Mouse (Mus musculus) CH12.LX (cell line): ENCODE data around the gene Rhbdf2. TPM values are rescaled to one million over a fixed set of nuclear protein-coding genes. Genes with fewer than 3 reads are reported as not detected.

Experiments
- DNase-seq: peaks from one replicate; pipeline ENCODE4 v3.0.0-alpha.2; 2013; ENCODE audit errors: extremely low read depth
- H3K27ac ChIP-seq: 2 replicates; pipeline ENCODE4 v1.5.1; 2012; ENCODE audit warnings: low read depth, mild to moderate bottlenecking, control low read depth, moderate library complexity; ENCODE audit not compliant: insufficient read depth
- H3K27me3 ChIP-seq: replicated peaks from 2 replicates; pipeline ENCODE3; 2012; ENCODE audit warnings: inconsistent platforms
- H3K36me3 ChIP-seq, 2 experiments: replicated peaks in 1 of 2; 2 replicates each; pipeline versions ENCODE3 to v1.6.1; 2012; ENCODE audit warnings: inconsistent platforms in 1 of 2, low read length in 1 of 2, mild to moderate bottlenecking in 1 of 2, mixed read lengths in 1 of 2, moderate library complexity in 1 of 2; ENCODE audit not compliant: control insufficient read depth in 1 of 2, insufficient read depth in 1 of 2
- H3K4me1 ChIP-seq, 2 experiments: 2 replicates each; pipeline ENCODE4 v1.6.1; 2012; ENCODE audit warnings: inconsistent platforms in 1 of 2, moderate library complexity in 1 of 2; ENCODE audit not compliant: insufficient read depth in 2 of 2, control insufficient read depth in 1 of 2
- H3K4me2 ChIP-seq: 2 replicates; pipeline ENCODE4 v1.6.1; 2012; ENCODE audit warnings: low read depth, mild to moderate bottlenecking, control low read depth; ENCODE audit not compliant: poor library complexity, insufficient read depth, severe bottlenecking
- H3K4me3 ChIP-seq, 3 experiments: fragments of 150-350 bp in 1 of 3; sonication (generic) in 1 of 3; replicated peaks in 1 of 3; 2 replicates each; pipeline versions ENCODE3 to v1.5.1; 2011 to 2012; ENCODE audit warnings: low read depth in 2 of 3, low read length in 2 of 3, mild to moderate bottlenecking in 2 of 3, moderate library complexity in 2 of 3, control low read depth in 1 of 3, improper control_type of control experiment in 1 of 3, inconsistent platforms in 1 of 3, mixed read lengths in 1 of 3; ENCODE audit not compliant: poor library complexity in 1 of 3
- H3K79me2 ChIP-seq: replicated peaks from 2 replicates; pipeline ENCODE4 v1.6.1; 2012; ENCODE audit warnings: mild to moderate bottlenecking, moderate library complexity; ENCODE audit not compliant: control insufficient read depth, poor library complexity, insufficient read depth, severe bottlenecking; ENCODE audit errors: extremely low read depth
- H3K9ac ChIP-seq: 2 replicates; pipeline ENCODE4 v1.6.1; 2012; ENCODE audit warnings: low read depth, mild to moderate bottlenecking, control low read depth, moderate library complexity; ENCODE audit not compliant: insufficient read depth
- H3K9me3 ChIP-seq: replicated peaks from 2 replicates; pipeline ENCODE3; 2012; ENCODE audit warnings: low read length, inconsistent platforms, mixed read lengths
- BHLHE40 ChIP-seq: IDR thresholded peaks from 2 replicates; pipeline ENCODE4 v1.6.1; 2011; ENCODE audit warnings: mild to moderate bottlenecking, low read depth, low read length, improper control_type of control experiment
- CHD2 ChIP-seq: IDR thresholded peaks from 2 replicates; pipeline ENCODE4 v1.6.1; 2011; ENCODE audit warnings: low read length, improper control_type of control experiment
- CTCF ChIP-seq, 2 experiments: IDR thresholded peaks in 1 of 2; conservative IDR thresholded peaks in 1 of 2; 2 replicates each; pipeline ENCODE4 v1.5.1; 2011 to 2012; ENCODE audit warnings: low read depth in 2 of 2, low read length in 2 of 2, improper control_type of control experiment in 1 of 2, inconsistent platforms in 1 of 2, mild to moderate bottlenecking in 1 of 2, moderate library complexity in 1 of 2
- E2F4 ChIP-seq: IDR thresholded peaks from 2 replicates; pipeline ENCODE4 v1.6.1; 2011; ENCODE audit warnings: low read depth, low read length, improper control_type of control experiment; ENCODE audit not compliant: insufficient replicate concordance
- ELF1 ChIP-seq: IDR thresholded peaks from 2 replicates; pipeline ENCODE4 v1.6.1; 2014; ENCODE audit warnings: low read depth, mild to moderate bottlenecking, inconsistent platforms, low read length, improper control_type of control experiment
- ETS1 ChIP-seq: conservative IDR thresholded peaks from 2 replicates; pipeline ENCODE4 v1.6.1; 2012; ENCODE audit warnings: low read depth, mild to moderate bottlenecking, inconsistent platforms, low read length, improper control_type of control experiment, moderate library complexity
- GABPA ChIP-seq: IDR thresholded peaks from 2 replicates; pipeline ENCODE4 v1.6.1; 2012; ENCODE audit warnings: low read depth, low read length, improper control_type of control experiment, inconsistent platforms; ENCODE audit not compliant: insufficient replicate concordance
- HCFC1 ChIP-seq: IDR thresholded peaks from 2 replicates; pipeline ENCODE4 v1.6.1; 2012; ENCODE audit warnings: low read depth, mild to moderate bottlenecking, inconsistent platforms, low read length, improper control_type of control experiment
- IRF4 ChIP-seq: IDR thresholded peaks from 2 replicates; pipeline ENCODE4 v1.6.1; 2014; ENCODE audit warnings: low read depth, mild to moderate bottlenecking, inconsistent platforms, low read length, improper control_type of control experiment
- JUN ChIP-seq: IDR thresholded peaks from 2 replicates; pipeline ENCODE4 v1.6.1; 2011; ENCODE audit warnings: low read depth, mild to moderate bottlenecking, low read length, improper control_type of control experiment, moderate library complexity; ENCODE audit not compliant: insufficient read depth
- MAFK ChIP-seq: IDR thresholded peaks from 2 replicates; pipeline ENCODE4 v1.6.1; 2011; ENCODE audit warnings: low read length, improper control_type of control experiment; ENCODE audit not compliant: insufficient replicate concordance
- MAX ChIP-seq: IDR thresholded peaks from 2 replicates; pipeline ENCODE4 v1.6.1; 2011; ENCODE audit warnings: low read length, improper control_type of control experiment
- MAZ ChIP-seq: IDR thresholded peaks from 2 replicates; pipeline ENCODE4 v1.6.1; 2012; ENCODE audit warnings: low read depth, mild to moderate bottlenecking, inconsistent platforms, low read length, improper control_type of control experiment, moderate library complexity
- MYC ChIP-seq: IDR thresholded peaks from 2 replicates; pipeline ENCODE4 v1.6.1; 2011; ENCODE audit warnings: low read depth, mild to moderate bottlenecking, improper control_type of control experiment, low read length
- NELFE ChIP-seq: IDR thresholded peaks from 2 replicates; pipeline ENCODE4 v1.6.1; 2011; ENCODE audit warnings: low read depth, low read length, improper control_type of control experiment
- NRF1 ChIP-seq: IDR thresholded peaks from 2 replicates; pipeline ENCODE4 v1.6.1; 2014; ENCODE audit warnings: low read depth, mild to moderate bottlenecking, inconsistent platforms, low read length, improper control_type of control experiment, moderate library complexity
- POLR2A ChIP-seq: IDR thresholded peaks from 2 replicates; pipeline ENCODE4 v1.6.1; 2011; ENCODE audit warnings: low read depth, mild to moderate bottlenecking, improper control_type of control experiment, low read length
- RCOR1 ChIP-seq: conservative IDR thresholded peaks from 2 replicates; pipeline ENCODE4 v1.6.1; 2012; ENCODE audit warnings: low read depth, mild to moderate bottlenecking, inconsistent platforms, low read length, improper control_type of control experiment
- SMC3 ChIP-seq: IDR thresholded peaks from 2 replicates; pipeline ENCODE4 v1.6.1; 2011; ENCODE audit warnings: low read depth, low read length, improper control_type of control experiment
- TBP ChIP-seq: conservative IDR thresholded peaks from 2 replicates; pipeline ENCODE4 v1.6.1; 2011; ENCODE audit warnings: low read depth, low read length, improper control_type of control experiment
- TCF12 ChIP-seq: IDR thresholded peaks from 2 replicates; pipeline ENCODE4 v1.6.1; 2014; ENCODE audit warnings: low read depth, mild to moderate bottlenecking, inconsistent platforms, low read length, improper control_type of control experiment
- UBTF ChIP-seq: IDR thresholded peaks from 2 replicates; pipeline ENCODE4 v1.6.1; 2012; ENCODE audit warnings: low read depth, mild to moderate bottlenecking, inconsistent platforms, low read length, improper control_type of control experiment, moderate library complexity
- USF1 ChIP-seq: IDR thresholded peaks from 2 replicates; pipeline ENCODE4 v1.6.1; 2014; ENCODE audit warnings: low read depth, mild to moderate bottlenecking, inconsistent platforms, low read length, improper control_type of control experiment
- USF2 ChIP-seq: conservative IDR thresholded peaks from 2 replicates; pipeline ENCODE4 v1.6.1; 2011; ENCODE audit warnings: low read depth, low read length, improper control_type of control experiment
- ZMIZ1 ChIP-seq: IDR thresholded peaks from 2 replicates; pipeline ENCODE4 v1.6.1; 2012; ENCODE audit warnings: low read depth, mild to moderate bottlenecking, inconsistent platforms, low read length, improper control_type of control experiment
- ZNF384 ChIP-seq: IDR thresholded peaks from 2 replicates; pipeline ENCODE4 v1.6.1; 2012; ENCODE audit warnings: low read depth, low read length, improper control_type of control experiment, inconsistent platforms
- dilution Hi-C: fragments of 300-500 bp; cut with MboI; formaldehyde crosslinking; loops from 2 replicates; pipeline ENCODE4 v1.14.3; 2020; ENCODE audit warnings: low sequenced_read_pairs; ENCODE audit not compliant: extremely low pct_unique_long_range_greater_than_20kb, extremely low pct_ligation_motif_present
- in situ Hi-C: fragments of 300-500 bp; cut with MboI; formaldehyde crosslinking; loops from 3 replicates; pipeline ENCODE4 v1.14.3; 2019; ENCODE audit warnings: low sequenced_read_pairs, low pct_ligation_motif_present, low pct_unique_long_range_greater_than_20kb, mixed read lengths
- polyA plus RNA-seq: library from polyadenylated mRNA; unstranded; fragments of >175 nt; gene quantifications from 2 replicates; pipeline ENCODE4 v1.2.1, GENCODE M21; 2012; ENCODE audit warnings: low read depth; ENCODE audit not compliant: insufficient read length
- total RNA-seq, 2 experiments: library from RNA; depleted of rRNA; stranded (reverse); fragments of 300-350 nt in 1 of 2; fragments of >200 nt in 1 of 2; gene quantifications; 2 replicates each; pipeline ENCODE4 v1.2.3; 2012 to 2014

Rhbdf2 gene
- total and polyA plus RNA-seq, 3 experiments, result 3.1 to 14.7 (median 12.1) TPM

DNA sequence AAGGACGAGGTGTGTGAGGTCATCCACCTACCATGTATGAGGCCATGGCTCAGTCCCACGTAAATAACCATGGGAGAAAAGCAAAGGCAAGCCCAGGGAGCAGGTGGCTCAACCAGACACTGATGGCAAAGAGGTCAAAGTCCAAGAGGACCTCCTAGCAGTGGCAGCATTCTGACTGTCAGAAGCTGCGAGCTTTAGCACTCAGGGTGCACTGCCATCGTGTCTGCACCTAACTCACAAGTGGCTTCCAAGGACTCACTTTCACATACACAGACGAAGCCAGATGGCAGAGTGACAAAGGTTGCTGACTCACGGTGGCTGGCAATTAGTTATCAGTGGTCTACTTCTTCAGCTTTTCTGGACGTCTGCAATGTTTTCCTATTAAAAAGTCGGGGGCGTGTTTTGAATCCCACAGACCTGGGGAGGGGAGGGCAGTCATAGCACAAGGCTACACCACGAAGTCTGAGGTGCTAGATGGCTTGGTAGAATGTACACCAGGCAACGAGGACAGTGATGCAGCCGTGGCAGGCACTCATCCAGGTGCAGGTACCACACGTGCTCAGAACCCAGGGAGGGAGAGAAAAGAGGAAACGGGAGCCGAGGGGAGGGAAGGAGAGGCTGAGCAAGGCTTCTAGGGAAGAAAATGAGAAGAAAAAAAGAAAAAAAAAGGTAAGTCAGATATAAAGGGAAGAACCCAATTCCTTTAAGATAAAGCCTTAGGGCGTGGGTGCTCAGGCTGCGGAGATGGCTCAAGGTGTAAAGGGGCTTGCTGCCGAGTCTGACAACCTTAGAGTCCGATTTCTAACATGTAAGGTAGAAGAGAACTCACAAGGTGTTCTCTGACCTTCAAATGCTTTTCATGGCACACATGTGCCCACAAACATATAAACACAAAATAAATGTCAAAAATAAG is 54.8 kb downstream of the Rhbdf2 start:
- dilution Hi-C loops, result no loop called here
- peaks cover 0 to 45% of the 10 kb centered on the region in 2 experiments for H3K36me3 ChIP-seq
- H3K79me2 ChIP-seq, result peaks cover 12% of the 10 kb centered on the region
- in situ Hi-C loops, result no loop called here
- H3K27ac ChIP-seq, result no peak overlapping the region; the same call in 1 of the 2 replicates
- H3K4me1 ChIP-seq, result peaks cover 22 to 92% of the 10 kb centered on the region in 2 experiments
- no peaks in the 10 kb centered on the region for H3K9me3 ChIP-seq
- no peak for DNase-seq
- H3K27me3 ChIP-seq, result no peaks in the 10 kb centered on the region
- peak overlapping the region in 1 of 3 experiments; percentile 6 for H3K4me3 ChIP-seq
- peak overlapping the region; percentile 11; the same call in 1 of the 2 replicates for H3K4me2 ChIP-seq
- TF ChIP-seq NELFE (no peak), CTCF (conservative IDR thresholded peaks at IDR 0.05 in 1 of 2, IDR thresholded peaks at IDR 0.05 in 1 of 2; ENCODE audit: low read depth in 2 of 2, low read length in 2 of 2) (no peak), JUN (no peak), ZMIZ1 (no peak), IRF4 (no peak), POLR2A (no peak), E2F4 (no peak), ETS1 (no peak), CHD2 (no peak), MAX (peak; percentile 53; the same call in 1 of the 2 replicates), BHLHE40 (peak; percentile 73), GABPA (no peak), TCF12 (no peak), RCOR1 (no peak)
- H3K9ac ChIP-seq, result no peak overlapping the region

DNA sequence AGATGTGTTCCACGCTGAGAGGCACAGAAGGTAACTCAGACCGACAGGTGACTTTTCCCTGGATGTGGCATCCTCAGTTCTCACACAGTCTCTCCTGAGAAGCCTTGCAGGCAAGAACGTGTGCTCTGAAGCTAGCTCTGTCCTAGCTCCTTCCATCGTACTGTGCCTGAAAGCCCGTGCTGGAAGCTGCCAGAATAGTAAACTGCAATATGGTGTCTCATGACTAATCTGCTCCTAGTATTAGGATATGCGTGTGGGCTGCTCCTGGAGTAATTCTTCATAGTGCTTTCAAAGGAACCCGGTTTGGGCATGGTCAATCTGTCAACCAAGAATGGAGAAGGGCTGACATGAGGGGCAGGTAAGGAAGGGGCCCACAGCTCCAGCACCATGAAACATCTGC is 56.0 kb downstream of the Rhbdf2 start:
- Histone ChIP-seq H3K27me3 (no peaks in the 10 kb centered on the region), H3K36me3 (peaks cover 0 to 41% of the 10 kb centered on the region in 2 experiments), H3K4me3 (no peak overlapping the region), H3K27ac (no peak overlapping the region), H3K4me2 (no peak overlapping the region), H3K79me2 (peaks cover 17% of the 10 kb centered on the region), H3K9me3 (no peaks in the 10 kb centered on the region), H3K4me1 (peaks cover 22 to 87% of the 10 kb centered on the region in 2 experiments), H3K9ac (no peak overlapping the region)
- dilution Hi-C loops, result no loop called here
- TF ChIP-seq MAX (no peak), TCF12 (no peak), SMC3 (no peak), CHD2 (no peak), MAFK (no peak), CTCF (conservative IDR thresholded peaks at IDR 0.05 in 1 of 2, IDR thresholded peaks at IDR 0.05 in 1 of 2; ENCODE audit: low read depth in 2 of 2, low read length in 2 of 2) (no peak), UBTF (no peak), MYC (no peak), GABPA (no peak), MAZ (no peak), POLR2A (no peak), E2F4 (no peak), ZNF384 (no peak), TBP (no peak), NRF1 (no peak), RCOR1 (no peak), USF1 (no peak), ELF1 (no peak), USF2 (no peak), HCFC1 (no peak)
- no peak for DNase-seq
- in situ Hi-C loops, result no loop called here
